Mouse (Mus musculus): ENCODE results near the gene Gm37419.

GRCm38 (mm10) chr16:23997228-23997627 is 8.9 kb downstream of the Gm37419 start:
- no peak for TF ChIP-seq CTCF (conservative IDR thresholded peaks at IDR 0.05; ENCODE audit: insufficient read depth, insufficient read length, low read depth, low read length)
- TF ChIP-seq POLR2A (IDR thresholded peaks at IDR 0.05; ENCODE audit: low read depth, low read length), result no peak
